Mouse (Mus musculus) cerebellum, adult 11 months (tissue): Measurements from ENCODE around the gene Hras.

Experiments used
- DNase-seq: peaks from one replicate; pipeline ENCODE4 v3.0.0; 2022

Hras gene

DNA sequence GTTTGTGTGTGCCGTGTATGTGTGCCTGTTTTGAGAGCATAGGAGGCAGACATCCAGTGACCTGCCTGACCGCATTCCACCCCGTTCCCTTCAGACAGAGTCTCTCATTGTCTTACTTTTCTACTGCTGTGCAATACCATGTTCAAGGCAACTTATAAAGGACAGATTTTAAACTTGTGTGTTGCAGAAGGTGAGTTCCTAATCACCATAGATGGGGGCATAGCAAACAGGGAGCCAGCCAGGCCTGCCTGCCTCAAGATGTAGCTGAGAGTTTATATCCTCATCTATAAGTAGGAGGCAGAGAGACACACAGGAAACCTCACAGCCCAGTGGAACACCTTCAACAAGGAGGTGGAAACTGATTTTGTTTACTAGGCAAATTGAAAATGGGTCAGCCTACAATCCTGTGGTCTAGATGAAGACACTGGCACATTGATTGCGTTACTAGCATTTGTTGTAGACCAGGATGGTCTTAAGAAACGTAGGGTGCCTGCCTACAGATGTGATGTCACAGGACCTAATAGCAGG, 20.4 kb downstream of the Hras start:
- DNase-seq = no peak

- peak; percentile 88 for DNase-seq
Measured at GRCm38 (mm10) chr7:141172116-141173006, 21.4 kb downstream of the Hras start, which contains the start of gene Rnh1. Gene Rnh1 (minus strand): TSS chr7:141172857.

DNA sequence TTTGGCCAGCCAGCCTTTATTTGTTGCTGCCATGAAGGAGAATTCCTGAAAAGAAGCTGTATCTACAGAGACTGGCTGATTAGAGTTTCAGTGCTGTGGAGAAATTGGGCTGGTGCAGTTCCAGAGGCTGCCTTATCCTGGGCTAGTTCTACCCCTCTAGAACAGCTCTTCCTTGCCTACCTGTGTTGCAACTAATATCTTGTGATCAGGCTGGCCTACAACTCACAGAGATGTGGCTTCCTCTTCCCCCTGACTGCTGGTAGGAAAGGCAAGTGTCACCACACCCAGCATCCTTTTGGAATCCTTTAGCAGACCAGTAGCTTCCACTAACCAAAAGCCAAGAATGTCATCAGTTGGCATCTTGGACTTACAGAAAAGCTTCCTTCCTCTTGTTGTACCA, 23.9 kb downstream of the Hras start:
- DNase-seq = no peak

GRCm38 (mm10) chr7:141169300-141169699, 24.5 kb downstream of the Hras start:
- DNase-seq = no peak

- DNase-seq = no peak
Measured at GRCm38 (mm10) chr7:141168518-141168953, 25.3 kb downstream of the Hras start.

- no peak for DNase-seq
Measured at GRCm38 (mm10) chr7:141167901-141168517, 25.8 kb downstream of the Hras start.

DNA sequence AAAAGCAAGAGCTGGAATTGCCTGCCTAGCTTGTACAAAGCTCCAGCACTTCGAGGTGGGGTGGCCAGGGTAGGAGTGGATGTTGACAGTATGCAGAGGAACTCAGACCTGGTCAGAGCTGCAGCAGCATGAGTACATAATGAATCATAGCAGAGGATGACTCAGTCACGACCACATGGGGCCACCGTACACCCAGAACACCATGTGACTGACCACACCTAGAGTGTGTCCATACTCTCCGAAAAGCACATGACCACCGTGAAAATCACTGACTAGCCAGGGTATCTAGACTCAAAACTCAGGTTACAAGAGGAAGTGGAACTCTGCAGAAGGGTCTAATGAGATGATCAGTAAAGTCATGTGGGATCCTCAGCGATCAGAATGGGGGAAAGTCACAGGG, 29.0 kb downstream of the Hras start:
- DNase-seq = no peak

- DNase-seq = no peak
Measured at GRCm38 (mm10) chr7:141164397-141164796, 29.4 kb downstream of the Hras start.

DNA sequence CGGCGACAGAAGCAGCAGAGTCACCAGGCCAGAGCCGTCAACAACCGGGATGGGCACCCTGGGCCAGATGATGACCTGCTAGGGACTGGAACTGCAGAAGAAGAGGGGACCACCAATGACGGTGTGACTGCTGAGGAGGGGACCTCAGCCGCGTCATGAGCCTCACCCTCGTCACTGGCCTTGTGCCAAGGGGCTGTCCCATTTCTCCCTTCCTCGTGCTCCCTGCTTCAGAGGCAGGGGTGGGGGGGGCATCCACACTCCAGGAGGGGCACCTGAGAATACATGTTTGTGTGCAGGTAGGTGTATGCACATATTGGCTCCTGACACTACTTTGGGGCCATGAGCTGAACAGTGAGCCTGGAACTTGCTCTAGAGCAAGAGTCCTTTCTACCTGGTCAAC, 38.4 kb downstream of the Hras start:
- DNase-seq = no peak

GRCm38 (mm10) chr7:141148639-141149038, 45.2 kb downstream of the Hras start:
- DNase-seq = no peak

DNA sequence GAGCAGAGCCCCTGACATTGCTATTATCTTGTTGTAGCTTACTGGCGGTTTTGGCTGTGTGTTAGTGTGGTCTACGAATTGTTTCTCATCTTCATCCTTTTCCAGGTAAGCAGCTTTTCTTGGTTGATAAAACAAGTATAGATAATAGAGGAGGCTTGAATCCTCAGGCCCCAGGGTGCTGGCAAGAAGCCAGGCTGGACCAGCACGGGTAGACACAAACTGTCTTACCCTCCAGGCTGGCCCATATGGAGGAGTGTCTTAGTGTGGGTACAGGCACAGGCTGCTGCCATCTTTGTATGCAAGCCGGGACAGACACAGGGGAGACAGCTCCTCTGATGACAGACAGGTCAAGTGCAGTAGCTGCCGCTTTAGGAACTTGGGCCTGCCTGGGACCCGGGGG, 46.8 kb downstream of the Hras start:
- DNase-seq = peak; percentile 29

- DNase-seq = no peak
Measured at GRCm38 (mm10) chr7:141146043-141146595, 47.7 kb downstream of the Hras start.

DNA sequence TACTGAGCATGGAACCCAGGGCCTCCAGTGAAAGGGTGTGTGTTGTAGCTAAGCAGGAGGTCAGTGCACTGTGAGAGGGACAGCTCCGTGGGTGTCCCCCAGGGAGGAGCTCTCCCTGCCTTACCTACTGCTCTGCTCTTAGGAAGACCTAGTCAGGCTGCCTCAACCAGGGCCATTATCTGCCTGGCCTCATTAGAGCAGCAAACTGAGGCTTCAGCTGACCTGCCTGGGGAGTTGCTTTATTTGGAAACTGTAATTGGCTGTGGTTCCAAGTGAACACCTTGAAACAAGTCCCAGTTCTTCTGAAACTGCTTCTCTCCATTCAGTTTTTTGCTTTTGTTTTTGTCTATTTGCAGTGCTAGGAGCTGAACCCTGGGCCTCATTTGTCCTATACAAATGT, 48.4 kb downstream of the Hras start:
- peak; percentile 41 for DNase-seq

GRCm38 (mm10) chr7:141144650-141145049, 49.2 kb downstream of the Hras start:
- DNase-seq = no peak

GRCm38 (mm10) chr7:141143861-141144260, 49.9 kb downstream of the Hras start:
- no peak for DNase-seq

DNA sequence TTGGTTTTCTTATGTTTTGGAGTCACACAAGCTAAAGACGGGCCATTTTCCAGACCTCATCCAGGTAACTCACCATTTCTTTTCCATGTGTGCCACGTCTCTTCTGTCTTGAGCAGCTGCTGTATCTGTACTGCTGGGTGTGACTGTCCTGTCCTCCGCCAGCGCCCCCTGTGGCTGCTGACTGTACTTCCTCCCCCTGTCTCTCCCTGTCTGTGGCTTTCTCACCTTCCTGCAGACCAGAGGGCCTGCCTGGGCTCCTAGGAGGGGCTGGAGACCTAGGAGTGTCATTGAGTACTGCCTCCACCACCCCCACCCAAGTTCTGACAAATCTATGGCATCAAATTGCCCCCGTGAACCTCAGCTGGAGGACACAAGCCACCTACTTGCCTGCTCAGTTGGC, 50.7 kb downstream of the Hras start:
- DNase-seq = no peak

- no peak for DNase-seq
Measured at GRCm38 (mm10) chr7:141141326-141141725, 52.5 kb downstream of the Hras start.
